Mouse (Mus musculus): ENCODE measurements at regions not wholly inside any gene's neighbourhood (a gene's known extent, or its start where the extent isn't known, plus 50 kb on each side); places are given as distances from the start of the nearest gene placed in this dataset.
"Not testable (repeated sequence)": the region's sequence is repeated elsewhere in the genome, so short reads cannot be mapped to it uniquely, and the experiment has no call there.

- Histone ChIP-seq H3K27me3 (ENCODE audit: control insufficient read depth, insufficient read depth, low read length) (no peaks in the 10 kb centered on the region), H3K27ac (ENCODE audit: low read depth, low read length) (no peak overlapping the region), H3K4me2 (ENCODE audit: low read depth, low read length) (no peak overlapping the region), H3K36me3 (ENCODE audit: control insufficient read depth, insufficient read depth, low read length) (no peaks in the 10 kb centered on the region), H3K4me3 (ENCODE audit: low read depth, low read length) (no peak overlapping the region), H3K4me1 (ENCODE audit: control insufficient read depth, insufficient read depth, low read length) (no peaks in the 10 kb centered on the region), H3K9ac (replicated peaks; ENCODE audit: low read depth, low read length) (no peak overlapping the region), H3K9me3 (ENCODE audit: control insufficient read depth, low read length) (no peaks in the 10 kb centered on the region)
- no peak for ATAC-seq (ENCODE audit: low read depth)
- 82% methylated on average over 2 of the region's 2 CpGs for WGBS
Observed at GRCm38 (mm10) chr12:107198389-107199018, 289.9 kb upstream of the 3110018I06Rik start.

DNA sequence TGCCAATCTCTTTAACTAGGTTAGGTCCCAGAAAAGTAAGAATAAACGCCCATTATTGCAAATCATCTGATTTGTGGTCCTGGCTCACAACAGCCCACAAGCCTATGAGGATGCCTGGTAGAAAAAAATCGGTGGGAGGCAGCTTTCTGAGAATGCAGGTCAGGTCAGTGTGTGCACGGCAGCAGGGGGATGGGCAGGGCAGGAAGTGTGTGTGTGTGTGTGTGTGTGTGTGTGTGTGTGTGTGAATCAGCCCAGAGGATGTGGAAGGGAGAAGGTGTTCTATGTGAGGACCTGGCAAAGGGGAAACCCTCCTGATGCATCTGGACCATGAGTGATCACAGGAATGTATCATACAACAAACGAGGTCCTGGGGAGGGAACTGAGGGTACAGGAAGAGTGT, 287.5 kb upstream of the 3110018I06Rik start:
- H3K4me2 ChIP-seq (ENCODE audit: low read depth, low read length): no peak overlapping the region
- H3K36me3 ChIP-seq (ENCODE audit: control insufficient read depth, insufficient read depth, low read length): no peaks in the 10 kb centered on the region
- no peak for ATAC-seq (ENCODE audit: low read depth)
- no peaks in the 10 kb centered on the region for H3K9me3 ChIP-seq (ENCODE audit: control insufficient read depth, low read length)
- 78% methylated on average over 4 of the region's 4 CpGs for WGBS
- no peak overlapping the region for H3K9ac ChIP-seq (replicated peaks; ENCODE audit: low read depth, low read length)
- no peak overlapping the region for H3K27ac ChIP-seq (ENCODE audit: low read depth, low read length)
- no peak overlapping the region for H3K4me3 ChIP-seq (ENCODE audit: low read depth, low read length)
- H3K4me1 ChIP-seq (ENCODE audit: control insufficient read depth, insufficient read depth, low read length): no peaks in the 10 kb centered on the region
- no peaks in the 10 kb centered on the region for H3K27me3 ChIP-seq (ENCODE audit: control insufficient read depth, insufficient read depth, low read length)

GRCm38 (mm10) chr12:107208826-107209225, 279.6 kb upstream of the 3110018I06Rik start:
- H3K4me2 ChIP-seq (ENCODE audit: low read depth, low read length); H3K27ac ChIP-seq (ENCODE audit: low read depth, low read length); H3K4me1 ChIP-seq (ENCODE audit: control insufficient read depth, insufficient read depth, low read length); H3K9me3 ChIP-seq (ENCODE audit: control insufficient read depth, low read length); H3K9ac ChIP-seq (replicated peaks; ENCODE audit: low read depth, low read length); H3K4me3 ChIP-seq (ENCODE audit: low read depth, low read length); H3K27me3 ChIP-seq (ENCODE audit: control insufficient read depth, insufficient read depth, low read length); H3K36me3 ChIP-seq (ENCODE audit: control insufficient read depth, insufficient read depth, low read length); ATAC-seq (ENCODE audit: low read depth): not testable (repeated sequence)
- 39% methylated on average over 6 of the region's 6 CpGs for WGBS

DNA sequence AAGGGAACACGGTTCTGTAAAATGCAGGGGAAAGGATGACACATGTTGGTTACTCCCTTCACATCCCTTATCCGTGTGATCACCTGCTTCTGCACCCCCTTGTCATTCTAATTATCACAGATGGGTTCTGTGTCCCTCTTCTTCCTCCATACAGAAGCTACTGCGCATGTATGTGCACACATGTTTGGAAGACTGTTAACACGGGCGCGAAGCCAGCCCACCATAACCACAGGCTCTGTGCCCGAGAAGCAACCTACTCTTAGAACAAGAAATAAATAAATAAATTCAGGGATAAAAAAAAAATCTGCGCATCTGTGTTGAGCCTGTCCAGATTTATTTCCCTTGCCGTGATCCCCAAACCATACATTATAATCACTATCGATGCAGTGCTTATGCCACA, 275.6 kb upstream of the 3110018I06Rik start:
- no peak overlapping the region for H3K27ac ChIP-seq (ENCODE audit: low read depth, low read length)
- H3K4me3 ChIP-seq (ENCODE audit: low read depth, low read length): no peak overlapping the region
- ATAC-seq (ENCODE audit: low read depth): no peak
- H3K9ac ChIP-seq (replicated peaks; ENCODE audit: low read depth, low read length): no peak overlapping the region
- H3K27me3 ChIP-seq (ENCODE audit: control insufficient read depth, insufficient read depth, low read length): no peaks in the 10 kb centered on the region
- H3K36me3 ChIP-seq (ENCODE audit: control insufficient read depth, insufficient read depth, low read length): no peaks in the 10 kb centered on the region
- no peak overlapping the region for H3K4me2 ChIP-seq (ENCODE audit: low read depth, low read length)
- no peaks in the 10 kb centered on the region for H3K9me3 ChIP-seq (ENCODE audit: control insufficient read depth, low read length)
- H3K4me1 ChIP-seq (ENCODE audit: control insufficient read depth, insufficient read depth, low read length): no peaks in the 10 kb centered on the region
- WGBS: 89% methylated on average over 10 of the region's 10 CpGs

- Histone ChIP-seq H3K4me1 (ENCODE audit: control insufficient read depth, insufficient read depth, low read length) (no peaks in the 10 kb centered on the region), H3K9me3 (ENCODE audit: control insufficient read depth, low read length) (no peaks in the 10 kb centered on the region), H3K4me2 (ENCODE audit: low read depth, low read length) (no peak overlapping the region), H3K27ac (ENCODE audit: low read depth, low read length) (no peak overlapping the region), H3K36me3 (ENCODE audit: control insufficient read depth, insufficient read depth, low read length) (no peaks in the 10 kb centered on the region), H3K4me3 (ENCODE audit: low read depth, low read length) (no peak overlapping the region), H3K27me3 (ENCODE audit: control insufficient read depth, insufficient read depth, low read length) (no peaks in the 10 kb centered on the region), H3K9ac (replicated peaks; ENCODE audit: low read depth, low read length) (no peak overlapping the region)
- ATAC-seq (ENCODE audit: low read depth): no peak
- WGBS: 36% methylated on average over 8 of the region's 8 CpGs
Observed at GRCm38 (mm10) chr12:107216119-107216518, 272.3 kb upstream of the 3110018I06Rik start.

- Histone ChIP-seq H3K4me1 (ENCODE audit: control insufficient read depth, insufficient read depth, low read length) (no peaks in the 10 kb centered on the region), H3K27me3 (ENCODE audit: control insufficient read depth, insufficient read depth, low read length) (no peaks in the 10 kb centered on the region), H3K4me2 (ENCODE audit: low read depth, low read length) (no peak overlapping the region), H3K27ac (ENCODE audit: low read depth, low read length) (no peak overlapping the region), H3K9me3 (ENCODE audit: control insufficient read depth, low read length) (no peaks in the 10 kb centered on the region), H3K36me3 (ENCODE audit: control insufficient read depth, insufficient read depth, low read length) (no peaks in the 10 kb centered on the region), H3K4me3 (ENCODE audit: low read depth, low read length) (no peak overlapping the region), H3K9ac (replicated peaks; ENCODE audit: low read depth, low read length) (no peak overlapping the region)
- 83% methylated on average over 7 of the region's 7 CpGs for WGBS
- ATAC-seq (ENCODE audit: low read depth): no peak
Observed at GRCm38 (mm10) chr12:107221276-107221970, 267.0 kb upstream of the 3110018I06Rik start.

- ATAC-seq (ENCODE audit: low read depth): no peak
- WGBS: 77% methylated on average over 7 of the region's 7 CpGs
Observed at GRCm38 (mm10) chr12:107222106-107222505, 266.3 kb upstream of the 3110018I06Rik start.

GRCm38 (mm10) chr12:107230097-107230496, 258.3 kb upstream of the 3110018I06Rik start:
- H3K4me2 ChIP-seq (ENCODE audit: low read depth, low read length): no peak overlapping the region
- H3K27me3 ChIP-seq (ENCODE audit: control insufficient read depth, insufficient read depth, low read length): no peaks in the 10 kb centered on the region
- 95% methylated on average over 3 of the region's 3 CpGs for WGBS
- H3K9me3 ChIP-seq (ENCODE audit: control insufficient read depth, low read length): 0 out of 2 replicates have a peak, but pooled peaks cover 4% of the 10 kb centered on the region
- H3K27ac ChIP-seq (ENCODE audit: low read depth, low read length): no peak overlapping the region
- H3K36me3 ChIP-seq (ENCODE audit: control insufficient read depth, insufficient read depth, low read length): no peaks in the 10 kb centered on the region
- H3K9ac ChIP-seq (replicated peaks; ENCODE audit: low read depth, low read length): no peak overlapping the region
- H3K4me3 ChIP-seq (ENCODE audit: low read depth, low read length): no peak overlapping the region
- no peaks in the 10 kb centered on the region for H3K4me1 ChIP-seq (ENCODE audit: control insufficient read depth, insufficient read depth, low read length)
- ATAC-seq (ENCODE audit: low read depth): no peak

More at GRCm38 (mm10) chr12:107222106-107222505, 266.3 kb upstream of the 3110018I06Rik start:
- no peak overlapping the region for H3K27ac ChIP-seq (ENCODE audit: low read depth, low read length)
- H3K9ac ChIP-seq (replicated peaks; ENCODE audit: low read depth, low read length): no peak overlapping the region
- H3K4me1 ChIP-seq (ENCODE audit: control insufficient read depth, insufficient read depth, low read length): no peaks in the 10 kb centered on the region
- 0 out of 2 replicates have a peak, but pooled peaks cover 3% of the 10 kb centered on the region for H3K9me3 ChIP-seq (ENCODE audit: control insufficient read depth, low read length)
- no peak overlapping the region for H3K4me2 ChIP-seq (ENCODE audit: low read depth, low read length)
- no peaks in the 10 kb centered on the region for H3K27me3 ChIP-seq (ENCODE audit: control insufficient read depth, insufficient read depth, low read length)
- H3K36me3 ChIP-seq (ENCODE audit: control insufficient read depth, insufficient read depth, low read length): no peaks in the 10 kb centered on the region
- H3K4me3 ChIP-seq (ENCODE audit: low read depth, low read length): no peak overlapping the region

GRCm38 (mm10) chr12:107231629-107232028, 256.8 kb upstream of the 3110018I06Rik start:
- Histone ChIP-seq H3K4me3 (ENCODE audit: low read depth, low read length) (no peak overlapping the region), H3K4me2 (ENCODE audit: low read depth, low read length) (no peak overlapping the region), H3K9me3 (ENCODE audit: control insufficient read depth, low read length) (0 out of 2 replicates have a peak, but pooled peaks cover 4% of the 10 kb centered on the region), H3K9ac (replicated peaks; ENCODE audit: low read depth, low read length) (no peak overlapping the region), H3K36me3 (ENCODE audit: control insufficient read depth, insufficient read depth, low read length) (no peaks in the 10 kb centered on the region), H3K27ac (ENCODE audit: low read depth, low read length) (no peak overlapping the region), H3K27me3 (ENCODE audit: control insufficient read depth, insufficient read depth, low read length) (no peaks in the 10 kb centered on the region), H3K4me1 (ENCODE audit: control insufficient read depth, insufficient read depth, low read length) (no peaks in the 10 kb centered on the region)
- no peak for ATAC-seq (ENCODE audit: low read depth)
- WGBS: 44% methylated on average over 1 of the region's 1 CpGs

Data from neural tube, embryonic 14.5 days (tissue).